Mouse (Mus musculus) midbrain, postnatal 0 days (tissue): ENCODE measurements around the gene Rreb1. TPM values are rescaled to one million over a fixed set of nuclear protein-coding genes. Genes with fewer than 3 reads are reported as not detected.

Source experiments
- ATAC-seq: fragments of 200-750 bp; cut with Nextera tagmentation; 2 replicates; pipeline ENCODE4 v1.8.0; 2017; ENCODE audit warnings: moderate number of reproducible peaks, mild to moderate bottlenecking, moderate TSS enrichment, moderate library complexity; ENCODE audit not compliant: low FRiP score
- DNase-seq: peaks from one replicate; pipeline ENCODE4 v3.0.0-alpha.2; 2015; ENCODE audit warnings: low spot score
- H3K27ac ChIP-seq: fragments of 300-500 bp; sonication (generic); 2 replicates; pipeline ENCODE4 v1.5.1; 2014; ENCODE audit warnings: low read depth, mild to moderate bottlenecking, low read length, mixed read lengths
- H3K27me3 ChIP-seq: fragments of 300-500 bp; sonication (generic); 2 replicates; pipeline ENCODE4 v1.6.1; 2014; ENCODE audit warnings: low read length, control low read depth, mixed read lengths; ENCODE audit not compliant: insufficient read depth
- H3K36me3 ChIP-seq: fragments of 300-500 bp; sonication (generic); 2 replicates; pipeline ENCODE4 v1.6.1; 2014; ENCODE audit warnings: low read length, control low read depth, mixed read lengths; ENCODE audit not compliant: insufficient read depth
- H3K4me1 ChIP-seq: fragments of 300-500 bp; sonication (generic); 2 replicates; pipeline ENCODE4 v1.6.1; 2014; ENCODE audit warnings: mild to moderate bottlenecking, control low read depth, antibody characterized with exemption, low read length, mixed read lengths; ENCODE audit not compliant: insufficient read depth
- H3K4me2 ChIP-seq: fragments of 300-500 bp; sonication (generic); 2 replicates; pipeline ENCODE4 v1.6.1; 2014; ENCODE audit warnings: low read depth, mild to moderate bottlenecking, low read length, mixed read lengths; ENCODE audit not compliant: poor library complexity, severe bottlenecking
- H3K4me3 ChIP-seq: fragments of 300-500 bp; sonication (generic); 2 replicates; pipeline ENCODE4 v1.5.1; 2014; ENCODE audit warnings: low read depth, mild to moderate bottlenecking, low read length, moderate library complexity
- H3K9ac ChIP-seq: fragments of 300-500 bp; sonication (generic); replicated peaks from 2 replicates; pipeline ENCODE4 v1.6.1; 2014; ENCODE audit warnings: mild to moderate bottlenecking, low read length, moderate library complexity, mixed read lengths; ENCODE audit not compliant: poor library complexity, severe bottlenecking
- H3K9me3 ChIP-seq: fragments of 300-500 bp; sonication (generic); 2 replicates; pipeline ENCODE4 v1.6.1; 2016; ENCODE audit warnings: low read length, control low read depth
- CTCF ChIP-seq: IDR thresholded peaks from 2 replicates; pipeline ENCODE4 v1.5.1; 2016; ENCODE audit warnings: antibody characterized with exemption, mild to moderate bottlenecking
- WGBS: fragments of 180-500 bp; shearing (Covaris S2); extraction: QIAGEN DNeasy Blood & Tissue Kit; methylation state at CpG from one replicate; pipeline ENCODE4 v1.1.7; 2014; 5-methylcytosine and 5-hydroxymethylcytosine counted together
- polyA plus RNA-seq: library from polyadenylated mRNA; unstranded; fragments of >200 nt; fragmentation: Nextera tagmentation; extraction: Ambion mirVana; gene quantifications from 2 replicates; pipeline ENCODE4 v1.2.1, GENCODE M21; 2015
- total RNA-seq: library from RNA; depleted of rRNA; stranded (reverse); fragments of >200 nt; gene quantifications from 2 replicates; pipeline ENCODE4 v1.2.3, GENCODE M21; 2014

Rreb1 gene
- total and polyA plus RNA-seq, 2 experiments from 2014 or later, result 2.0 to 4.3 TPM

GRCm38 (mm10) chr13:37855221-37855757, 77.1 kb downstream of the Rreb1 start:
- Histone ChIP-seq H3K4me2 (no peak overlapping the region), H3K4me3 (no peak overlapping the region), H3K9ac (no peak overlapping the region), H3K4me1 (0 out of 2 replicates have a peak, but pooled peaks cover 4% of the 10 kb centered on the region), H3K9me3 (no peaks in the 10 kb centered on the region), H3K36me3 (no peaks in the 10 kb centered on the region), H3K27ac (no peak overlapping the region), H3K27me3 (peaks cover 7% of the 10 kb centered on the region; the same call in 1 of the 2 replicates)
- no peak for DNase-seq
- 66% methylated on average over 3 of the region's 3 CpGs for WGBS
- ATAC-seq, result no peak
- TF ChIP-seq CTCF, result no peak

- no peak for ATAC-seq
- Histone ChIP-seq H3K4me1 (0 out of 2 replicates have a peak, but pooled peaks cover 4% of the 10 kb centered on the region), H3K9me3 (no peaks in the 10 kb centered on the region), H3K4me2 (no peak overlapping the region), H3K4me3 (no peak overlapping the region), H3K36me3 (no peaks in the 10 kb centered on the region), H3K27ac (no peak overlapping the region), H3K27me3 (peaks cover 7% of the 10 kb centered on the region; the same call in 1 of the 2 replicates), H3K9ac (no peak overlapping the region)
- TF ChIP-seq CTCF, result no peak
- DNase-seq, result no peak
Measured at GRCm38 (mm10) chr13:37855765-37856164, 77.6 kb downstream of the Rreb1 start.

GRCm38 (mm10) chr13:37856537-37856936, 78.3 kb downstream of the Rreb1 start:
- no peak overlapping the region for H3K4me3 ChIP-seq
- ATAC-seq, result no peak
- H3K27me3 ChIP-seq, result peaks cover 7% of the 10 kb centered on the region; the same call in 1 of the 2 replicates
- H3K4me2 ChIP-seq, result no peak overlapping the region; the same call in 1 of the 2 replicates
- no peak overlapping the region for H3K9ac ChIP-seq
- H3K36me3 ChIP-seq, result no peaks in the 10 kb centered on the region
- TF ChIP-seq CTCF, result no peak
- WGBS, result 71% methylated on average over 2 of the region's 2 CpGs
- DNase-seq, result no peak
- 0 out of 2 replicates have a peak, but pooled peaks cover 4% of the 10 kb centered on the region for H3K4me1 ChIP-seq
- no peaks in the 10 kb centered on the region for H3K9me3 ChIP-seq
- no peak overlapping the region for H3K27ac ChIP-seq

GRCm38 (mm10) chr13:37857284-37858065, 79.3 kb downstream of the Rreb1 start:
- H3K4me2 ChIP-seq, result peak overlapping the region; percentile 79
- peaks cover 7% of the 10 kb centered on the region; the same call in 1 of the 2 replicates for H3K4me1 ChIP-seq
- peaks cover 7% of the 10 kb centered on the region; the same call in 1 of the 2 replicates for H3K27me3 ChIP-seq
- 0 out of 2 replicates have a peak overlapping the region, but pooled peaks have one; percentile 39 for H3K27ac ChIP-seq
- ATAC-seq (peak; percentile 93), DNase-seq (peak; percentile 92)
- no peaks in the 10 kb centered on the region for H3K9me3 ChIP-seq
- under 1% methylated on average over 58 of the region's 59 CpGs for WGBS
- TF ChIP-seq CTCF, result no peak
- H3K4me3 ChIP-seq, result peak overlapping the region; percentile 47
- no peaks in the 10 kb centered on the region for H3K36me3 ChIP-seq
- H3K9ac ChIP-seq, result peak overlapping the region; percentile 64

GRCm38 (mm10) chr13:37858066-37858501, 79.9 kb downstream of the Rreb1 start:
- ATAC-seq (peak; percentile 32; the same call in 1 of the 2 replicates), DNase-seq (no peak)
- Histone ChIP-seq H3K27ac (no peak overlapping the region), H3K4me2 (peak overlapping the region; percentile 79), H3K4me1 (peaks cover 7% of the 10 kb centered on the region; the same call in 1 of the 2 replicates), H3K4me3 (peak overlapping the region; percentile 47), H3K27me3 (peaks cover 7% of the 10 kb centered on the region; the same call in 1 of the 2 replicates), H3K36me3 (no peaks in the 10 kb centered on the region), H3K9ac (peak overlapping the region; percentile 64), H3K9me3 (no peaks in the 10 kb centered on the region)
- WGBS, result 6% methylated on average over 19 of the region's 19 CpGs
- TF ChIP-seq CTCF, result no peak

GRCm38 (mm10) chr13:37858508-37858907, 80.3 kb downstream of the Rreb1 start:
- no peak for DNase-seq
- Histone ChIP-seq H3K9ac (no peak overlapping the region; the same call in 1 of the 2 replicates), H3K4me2 (peak overlapping the region; percentile 79), H3K27ac (no peak overlapping the region), H3K4me3 (peak overlapping the region; percentile 47), H3K9me3 (no peaks in the 10 kb centered on the region), H3K27me3 (peaks cover 7% of the 10 kb centered on the region; the same call in 1 of the 2 replicates), H3K4me1 (peaks cover 7% of the 10 kb centered on the region; the same call in 1 of the 2 replicates), H3K36me3 (no peaks in the 10 kb centered on the region)
- no peak for TF ChIP-seq CTCF
- WGBS, result 45% methylated on average over 9 of the region's 9 CpGs
- ATAC-seq, result no peak
